Mouse (Mus musculus) inflammation-experienced regulatory T-cells, adult 6 months (primary cell): ENCODE data around the gene Dnajb11. TPM values are rescaled to one million over a fixed set of nuclear protein-coding genes. Genes with fewer than 3 reads are reported as not detected.
A peak's percentile ranks its signal among the peaks of the same experiment; 100 is the strongest.

Source experiments
- ATAC-seq: one replicate; pipeline ENCODE4 v1.8.0; 2017
- polyA plus RNA-seq, 3 experiments: library from polyadenylated mRNA; unstranded; fragments of 100-300 nt; shearing (Covaris generic); gene quantifications; one replicate each; pipeline ENCODE4 v1.2.1; 2017

Dnajb11 gene
- polyA plus RNA-seq: 10 to 100 TPM; 43.0 to 79.0 (median 48.2) TPM

GRCm38 (mm10) chr16:22857431-22858113 is at the start of gene Dnajb11, which contains the start of gene Tbccd1:
Dnajb11 (plus strand) TSS chr16:22857845.
Tbccd1 (minus strand) TSS chr16:22857669.
- ATAC-seq: peak; percentile 96

- ATAC-seq: no peak
Observed at GRCm38 (mm10) chr16:22811477-22811876, 46.2 kb upstream of the Dnajb11 start, which contains the start of gene Crygs. Crygs (minus strand) TSS chr16:22811577.

- no peak for ATAC-seq
Observed at GRCm38 (mm10) chr16:22820731-22821130, 36.9 kb upstream of the Dnajb11 start.

- ATAC-seq: no peak
Observed at GRCm38 (mm10) chr16:22832932-22833525, 24.6 kb upstream of the Dnajb11 start.

GRCm38 (mm10) chr16:22839146-22839857 is 18.3 kb upstream of the Dnajb11 start:
- no peak for ATAC-seq

GRCm38 (mm10) chr16:22842871-22843270 is 14.8 kb upstream of the Dnajb11 start:
- no peak for ATAC-seq

- ATAC-seq: no peak
Observed at GRCm38 (mm10) chr16:22844061-22844801, 13.4 kb upstream of the Dnajb11 start.

GRCm38 (mm10) chr16:22844834-22845233 is 12.8 kb upstream of the Dnajb11 start:
- no peak for ATAC-seq

GRCm38 (mm10) chr16:22845481-22845880 is 12.2 kb upstream of the Dnajb11 start:
- ATAC-seq: no peak

- ATAC-seq: no peak
Observed at GRCm38 (mm10) chr16:22847686-22848085, 10.0 kb upstream of the Dnajb11 start.

- ATAC-seq: no peak
Observed at GRCm38 (mm10) chr16:22848331-22848730, 9.3 kb upstream of the Dnajb11 start.

- no peak for ATAC-seq
Observed at GRCm38 (mm10) chr16:22852709-22853108, 4.9 kb upstream of the Dnajb11 start.

- ATAC-seq: no peak
Observed at GRCm38 (mm10) chr16:22856773-22857172, 872 bp upstream of the Dnajb11 start.

- ATAC-seq: no peak
Observed at GRCm38 (mm10) chr16:22872397-22872796, 14.8 kb downstream of the Dnajb11 start.

- no peak for ATAC-seq
Observed at GRCm38 (mm10) chr16:22873369-22873768, 15.7 kb downstream of the Dnajb11 start.

GRCm38 (mm10) chr16:22876218-22877043 is 18.8 kb downstream of the Dnajb11 start:
- ATAC-seq: no peak

- ATAC-seq: no peak
Observed at GRCm38 (mm10) chr16:22877660-22878390, 20.2 kb downstream of the Dnajb11 start.

GRCm38 (mm10) chr16:22878716-22879115 is 21.1 kb downstream of the Dnajb11 start:
- ATAC-seq: no peak

- ATAC-seq: no peak
Observed at GRCm38 (mm10) chr16:22879945-22880595, 22.4 kb downstream of the Dnajb11 start.

- ATAC-seq: no peak
Observed at GRCm38 (mm10) chr16:22880900-22881299, 23.3 kb downstream of the Dnajb11 start.

- no peak for ATAC-seq
Observed at GRCm38 (mm10) chr16:22881487-22881886, 23.8 kb downstream of the Dnajb11 start.
